Mouse (Mus musculus) hindbrain, embryonic 11.5 days (tissue): ENCODE measurements around the gene Arhgef28. TPM values are rescaled to one million over a fixed set of nuclear protein-coding genes. Genes with fewer than 3 reads are reported as not detected.

ENCODE experiments used
- ATAC-seq: fragments of 200-750 bp; cut with Nextera tagmentation; 2 replicates; pipeline ENCODE4 v1.8.0; 2017; ENCODE audit warnings: mild to moderate bottlenecking, moderate TSS enrichment, moderate library complexity; ENCODE audit not compliant: low FRiP score
- DNase-seq: peaks from one replicate; pipeline ENCODE4 v3.0.0-alpha.2; 2015; ENCODE audit warnings: low spot score
- H3K27ac ChIP-seq: fragments of 300-500 bp; sonication (generic); 2 replicates; pipeline ENCODE4 v1.5.1; 2014; ENCODE audit warnings: mild to moderate bottlenecking, low read depth, low read length
- H3K27me3 ChIP-seq: fragments of 300-500 bp; sonication (generic); 2 replicates; pipeline ENCODE4 v1.6.1; 2014; ENCODE audit warnings: mild to moderate bottlenecking, low read length, moderate library complexity, mixed read lengths; ENCODE audit not compliant: control insufficient read depth, insufficient read depth
- H3K36me3 ChIP-seq: fragments of 300-500 bp; sonication (generic); 2 replicates; pipeline ENCODE4 v1.6.1; 2014; ENCODE audit warnings: mild to moderate bottlenecking, low read length, moderate library complexity, mixed read lengths; ENCODE audit not compliant: control insufficient read depth, insufficient read depth
- H3K4me1 ChIP-seq: fragments of 300-500 bp; sonication (generic); replicated peaks from 2 replicates; pipeline ENCODE4 v1.6.1; 2014; ENCODE audit warnings: low read length, mixed read lengths; ENCODE audit not compliant: control insufficient read depth, insufficient read depth
- H3K4me2 ChIP-seq: fragments of 300-500 bp; sonication (generic); replicated peaks from 2 replicates; pipeline ENCODE4 v1.6.1; 2014; ENCODE audit warnings: mild to moderate bottlenecking, low read depth, low read length
- H3K4me3 ChIP-seq: fragments of 300-500 bp; sonication (generic); 2 replicates; pipeline ENCODE4 v1.5.1; 2014; ENCODE audit warnings: low read depth, low read length
- H3K9ac ChIP-seq: fragments of 300-500 bp; sonication (generic); 2 replicates; pipeline ENCODE4 v1.6.1; 2014; ENCODE audit warnings: low read depth, low read length
- H3K9me3 ChIP-seq: fragments of 300-500 bp; sonication (generic); 2 replicates; pipeline ENCODE4 v1.6.1; 2016; ENCODE audit warnings: low read length; ENCODE audit not compliant: control insufficient read depth
- WGBS: fragments of 180-500 bp; shearing (Covaris S2); extraction: QIAGEN DNeasy Blood & Tissue Kit; methylation state at CpG from one replicate; pipeline ENCODE4 v1.1.7; 2014; 5-methylcytosine and 5-hydroxymethylcytosine counted together
- polyA plus RNA-seq: library from polyadenylated mRNA; unstranded; fragments of >200 nt; fragmentation: Nextera tagmentation; extraction: Ambion mirVana; gene quantifications from 2 replicates; pipeline ENCODE4 v1.2.1, GENCODE M21; 2014

Gene Arhgef28
- polyA plus RNA-seq, 1 experiment from 2014 or later: 11.8 TPM

DNA sequence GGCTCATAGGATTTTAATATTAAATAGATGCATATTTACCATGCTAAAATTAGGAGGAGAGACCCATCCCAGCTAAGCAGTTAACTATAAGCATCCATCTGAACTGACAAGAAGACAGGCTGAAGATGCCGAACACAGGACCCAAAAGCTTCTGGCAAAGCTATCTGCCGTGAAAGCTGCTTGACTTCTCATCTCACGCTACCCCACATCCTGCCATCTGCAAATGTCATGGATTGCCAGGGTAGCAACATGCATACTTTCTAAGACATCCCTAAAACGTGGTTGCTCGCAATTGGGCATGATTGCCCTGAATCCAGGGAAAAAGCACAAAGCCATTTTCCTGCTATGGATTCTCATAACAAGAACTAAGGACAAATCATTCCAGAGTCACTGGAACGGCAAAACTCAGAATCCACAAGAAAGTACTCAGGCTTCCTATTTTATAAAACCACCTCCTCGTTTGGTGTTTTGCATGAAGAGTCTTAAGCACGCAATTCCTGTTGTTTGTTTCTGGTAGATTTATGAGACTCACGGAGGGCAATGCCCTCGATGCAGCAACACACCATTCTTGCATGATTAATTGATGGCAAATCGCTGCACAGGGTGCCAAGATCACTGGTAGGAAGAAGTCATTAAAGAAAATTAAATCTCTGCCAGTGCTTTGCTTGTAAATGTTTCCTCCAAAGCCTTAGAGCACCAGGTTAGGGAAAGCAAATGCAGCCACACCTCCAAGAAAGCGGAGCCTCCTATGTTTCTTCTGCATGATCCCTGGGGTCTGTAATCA is 287.9 kb downstream of the Arhgef28 start:
- no peaks in the 10 kb centered on the region for H3K27me3 ChIP-seq
- ATAC-seq: no peak
- no peak overlapping the region for H3K9ac ChIP-seq
- DNase-seq: no peak
- WGBS: 87% methylated on average over 12 of the region's 12 CpGs
- H3K9me3 ChIP-seq: no peaks in the 10 kb centered on the region
- no peak overlapping the region for H3K4me2 ChIP-seq
- H3K27ac ChIP-seq: no peak overlapping the region
- H3K4me1 ChIP-seq: no peaks in the 10 kb centered on the region
- H3K4me3 ChIP-seq: no peak overlapping the region
- no peaks in the 10 kb centered on the region for H3K36me3 ChIP-seq

DNA sequence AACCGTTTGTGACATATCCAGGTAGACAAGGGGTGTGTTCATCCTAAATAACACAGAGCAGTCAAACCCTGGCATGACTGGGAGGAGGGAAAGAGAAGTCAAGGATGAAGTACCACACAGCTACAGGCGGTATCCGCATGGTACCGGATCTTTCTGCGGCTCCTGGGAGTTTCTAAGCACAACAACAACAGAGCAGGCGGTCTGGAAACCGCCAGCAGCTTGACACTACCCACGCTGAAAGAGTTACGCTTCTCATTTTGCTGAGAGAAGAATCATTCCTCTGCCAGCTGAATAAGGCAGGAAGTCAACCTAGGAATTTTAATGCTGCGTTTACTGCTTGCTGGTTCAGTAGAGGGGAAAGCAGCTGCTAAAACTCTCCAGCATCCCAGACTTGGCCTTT is 295.2 kb downstream of the Arhgef28 start:
- H3K9me3 ChIP-seq: no peaks in the 10 kb centered on the region
- H3K4me1 ChIP-seq: no peaks in the 10 kb centered on the region; the same call in 1 of the 2 replicates
- H3K9ac ChIP-seq: no peak overlapping the region
- 20% methylated on average over 10 of the region's 10 CpGs for WGBS
- ATAC-seq: no peak
- no peak for DNase-seq
- no peaks in the 10 kb centered on the region for H3K36me3 ChIP-seq
- no peak overlapping the region for H3K27ac ChIP-seq
- no peak overlapping the region for H3K4me2 ChIP-seq
- no peak overlapping the region for H3K4me3 ChIP-seq
- H3K27me3 ChIP-seq: no peaks in the 10 kb centered on the region

DNA sequence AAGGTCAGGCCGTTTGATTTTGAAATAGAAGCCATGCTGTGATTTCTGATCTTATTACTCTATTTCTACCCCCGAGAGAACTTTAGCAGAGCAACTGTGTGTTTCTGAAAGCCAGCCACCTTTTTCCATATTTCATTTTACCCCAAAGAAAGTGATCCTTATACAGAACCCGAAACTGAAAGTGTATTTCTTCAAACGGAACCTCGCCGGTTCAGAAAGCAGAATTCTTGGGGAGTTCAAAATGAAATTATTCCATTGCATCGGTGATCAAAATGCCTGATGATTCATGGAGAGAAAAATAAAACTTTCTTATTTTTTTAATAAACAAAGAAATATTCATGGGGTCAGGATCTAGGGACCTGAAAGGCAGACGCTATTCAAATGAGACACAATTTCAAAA is 303.4 kb downstream of the Arhgef28 start:
- WGBS: 86% methylated on average over 8 of the region's 8 CpGs
- H3K27ac ChIP-seq: no peak overlapping the region

DNA sequence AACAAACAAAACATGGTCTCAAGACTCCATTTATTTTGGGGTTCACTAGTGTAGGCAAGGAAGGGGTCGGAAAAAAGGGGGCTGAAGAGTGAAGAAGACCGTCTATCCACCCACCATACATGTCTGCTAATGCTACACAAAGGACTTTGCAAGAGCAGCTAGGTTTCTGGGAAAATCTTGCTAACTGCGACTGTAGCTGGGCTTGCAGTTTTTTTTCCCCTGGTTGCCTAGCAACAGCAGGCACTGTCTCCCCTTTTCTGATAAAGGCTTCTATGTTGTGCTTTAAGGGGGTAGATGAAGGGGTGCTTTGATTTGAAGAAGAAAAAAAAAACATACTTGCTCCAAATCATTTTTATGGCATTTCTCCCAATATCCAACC is 305.9 kb downstream of the Arhgef28 start:
- Histone ChIP-seq H3K4me1 (0 out of 2 replicates have a peak, but pooled peaks cover 2% of the 10 kb centered on the region), H3K27me3 (no peaks in the 10 kb centered on the region), H3K36me3 (no peaks in the 10 kb centered on the region), H3K9me3 (no peaks in the 10 kb centered on the region), H3K9ac (no peak overlapping the region), H3K4me2 (no peak overlapping the region), H3K4me3 (no peak overlapping the region), H3K27ac (no peak overlapping the region)
- 49% methylated on average over 3 of the region's 3 CpGs for WGBS
- ATAC-seq (no peak), DNase-seq (peak; percentile 48)

More for the DNA sequence above, 303.4 kb downstream of the Arhgef28 start:
- no peak for ATAC-seq
- H3K4me2 ChIP-seq: no peak overlapping the region
- H3K4me3 ChIP-seq: no peak overlapping the region
- H3K36me3 ChIP-seq: no peaks in the 10 kb centered on the region
- H3K4me1 ChIP-seq: 0 out of 2 replicates have a peak, but pooled peaks cover 2% of the 10 kb centered on the region
- H3K9me3 ChIP-seq: no peaks in the 10 kb centered on the region
- no peak overlapping the region for H3K9ac ChIP-seq
- H3K27me3 ChIP-seq: no peaks in the 10 kb centered on the region
- no peak for DNase-seq

DNA sequence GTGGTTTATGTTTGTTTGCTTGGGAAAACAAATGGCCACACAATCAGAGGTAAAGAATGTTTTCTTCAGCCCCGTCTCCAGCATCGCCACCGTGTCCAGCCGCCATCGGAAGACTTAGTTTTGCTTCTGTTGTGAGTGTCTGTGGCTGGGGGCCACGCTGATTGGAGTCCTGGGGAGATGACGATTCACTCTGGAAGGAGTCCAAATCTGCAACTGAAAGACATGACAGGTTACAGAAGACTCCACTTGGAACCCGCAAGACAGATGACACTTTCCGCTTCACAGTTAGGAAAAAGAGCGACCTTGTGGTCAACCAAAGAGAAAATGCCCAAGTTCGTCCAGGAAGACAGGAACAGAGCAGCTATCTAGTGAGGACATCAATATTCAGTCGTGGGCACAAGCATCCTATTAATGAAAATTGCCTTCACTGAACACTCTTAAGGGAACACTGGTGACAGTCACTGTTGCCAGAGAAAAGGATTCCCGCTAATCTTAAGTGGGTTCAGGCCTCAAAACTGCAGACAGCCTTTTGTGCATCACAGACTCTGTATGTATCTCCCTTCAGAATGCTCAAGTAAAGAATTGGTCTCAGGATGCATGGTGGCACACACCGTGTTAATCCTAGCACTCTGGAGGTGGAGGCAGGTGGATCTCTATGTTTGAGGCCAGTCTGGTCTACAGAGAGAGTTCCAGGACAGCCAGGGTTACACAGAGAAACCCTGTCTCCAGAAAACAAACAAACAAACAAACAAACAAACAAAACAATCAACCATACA is 306.4 kb downstream of the Arhgef28 start:
- WGBS: 73% methylated on average over 14 of the region's 14 CpGs
- no peak overlapping the region for H3K9ac ChIP-seq
- H3K4me2 ChIP-seq: no peak overlapping the region
- H3K4me1 ChIP-seq: 0 out of 2 replicates have a peak, but pooled peaks cover 2% of the 10 kb centered on the region
- H3K27me3 ChIP-seq: no peaks in the 10 kb centered on the region
- no peaks in the 10 kb centered on the region for H3K36me3 ChIP-seq
- DNase-seq: no peak
- no peak overlapping the region for H3K27ac ChIP-seq
- ATAC-seq: no peak
- no peaks in the 10 kb centered on the region for H3K9me3 ChIP-seq
- H3K4me3 ChIP-seq: no peak overlapping the region

DNA sequence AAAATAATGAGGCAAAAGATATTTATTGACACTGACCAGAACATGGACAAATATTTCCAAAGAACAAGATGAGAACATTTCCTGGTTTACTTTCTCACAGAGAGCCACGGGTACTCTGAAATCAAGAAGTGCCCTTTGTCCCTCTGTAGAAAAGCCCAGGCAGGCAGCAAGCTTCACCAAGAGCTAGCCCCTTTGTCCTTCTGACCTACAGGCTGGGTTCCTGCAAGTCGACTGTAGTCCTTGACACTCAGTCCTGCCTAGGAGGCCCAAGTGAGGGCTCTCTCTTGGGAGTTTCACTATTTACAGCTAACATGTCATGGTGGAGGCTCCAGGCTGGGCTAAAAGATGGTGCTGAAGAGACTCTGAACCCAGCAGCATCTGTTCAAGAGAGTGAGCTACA is 307.6 kb downstream of the Arhgef28 start:
- Histone ChIP-seq H3K9me3 (no peaks in the 10 kb centered on the region), H3K4me1 (0 out of 2 replicates have a peak, but pooled peaks cover 2% of the 10 kb centered on the region), H3K36me3 (no peaks in the 10 kb centered on the region), H3K4me2 (no peak overlapping the region), H3K4me3 (no peak overlapping the region), H3K9ac (no peak overlapping the region), H3K27ac (no peak overlapping the region), H3K27me3 (no peaks in the 10 kb centered on the region)
- 46% methylated on average over 2 of the region's 2 CpGs for WGBS
- ATAC-seq (no peak), DNase-seq (no peak)

DNA sequence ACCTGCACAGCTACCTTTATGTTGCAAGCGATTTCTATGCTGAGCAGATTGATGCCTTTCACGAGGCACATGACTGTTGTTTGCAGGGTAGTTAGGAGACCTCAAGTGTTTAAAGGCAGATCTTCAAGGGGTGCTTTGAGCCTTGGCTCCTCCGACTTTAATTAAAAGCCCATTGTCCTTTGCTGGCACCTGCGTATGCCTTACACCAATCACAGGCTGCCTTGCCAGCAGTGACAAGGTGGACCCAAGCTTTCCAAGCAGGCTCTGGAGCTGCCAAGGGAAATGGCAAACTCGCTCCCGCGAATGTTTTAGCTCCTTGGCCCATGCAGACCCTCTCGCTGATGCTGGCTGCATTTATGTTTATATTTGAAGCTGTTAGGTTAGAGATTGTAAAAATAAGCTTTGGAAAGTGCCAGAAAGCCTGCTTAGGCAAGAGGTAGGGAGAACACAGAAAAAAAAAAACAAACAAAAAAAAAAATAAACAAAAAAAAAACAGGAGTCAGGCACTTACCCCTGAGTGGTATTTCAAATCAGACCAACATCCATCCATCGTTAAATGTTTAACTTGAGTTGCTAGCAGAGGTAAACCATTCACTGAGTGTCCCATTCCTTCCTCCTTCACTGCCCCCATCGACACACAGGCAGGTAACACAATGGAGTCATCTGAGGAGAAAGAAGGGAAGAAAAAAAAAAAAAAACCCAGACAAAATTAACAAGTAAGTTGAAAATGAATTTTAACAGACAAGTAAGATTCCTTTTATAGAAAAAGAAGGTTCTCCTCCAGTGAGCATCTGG is 313.0 kb downstream of the Arhgef28 start:
- no peak overlapping the region for H3K9ac ChIP-seq
- DNase-seq (peak; percentile 19), ATAC-seq (no peak)
- H3K27me3 ChIP-seq: no peaks in the 10 kb centered on the region
- H3K27ac ChIP-seq: no peak overlapping the region
- WGBS: 44% methylated on average over 10 of the region's 10 CpGs
- H3K4me2 ChIP-seq: no peak overlapping the region
- H3K4me3 ChIP-seq: no peak overlapping the region
- H3K36me3 ChIP-seq: no peaks in the 10 kb centered on the region
- H3K4me1 ChIP-seq: no peaks in the 10 kb centered on the region
- no peaks in the 10 kb centered on the region for H3K9me3 ChIP-seq

DNA sequence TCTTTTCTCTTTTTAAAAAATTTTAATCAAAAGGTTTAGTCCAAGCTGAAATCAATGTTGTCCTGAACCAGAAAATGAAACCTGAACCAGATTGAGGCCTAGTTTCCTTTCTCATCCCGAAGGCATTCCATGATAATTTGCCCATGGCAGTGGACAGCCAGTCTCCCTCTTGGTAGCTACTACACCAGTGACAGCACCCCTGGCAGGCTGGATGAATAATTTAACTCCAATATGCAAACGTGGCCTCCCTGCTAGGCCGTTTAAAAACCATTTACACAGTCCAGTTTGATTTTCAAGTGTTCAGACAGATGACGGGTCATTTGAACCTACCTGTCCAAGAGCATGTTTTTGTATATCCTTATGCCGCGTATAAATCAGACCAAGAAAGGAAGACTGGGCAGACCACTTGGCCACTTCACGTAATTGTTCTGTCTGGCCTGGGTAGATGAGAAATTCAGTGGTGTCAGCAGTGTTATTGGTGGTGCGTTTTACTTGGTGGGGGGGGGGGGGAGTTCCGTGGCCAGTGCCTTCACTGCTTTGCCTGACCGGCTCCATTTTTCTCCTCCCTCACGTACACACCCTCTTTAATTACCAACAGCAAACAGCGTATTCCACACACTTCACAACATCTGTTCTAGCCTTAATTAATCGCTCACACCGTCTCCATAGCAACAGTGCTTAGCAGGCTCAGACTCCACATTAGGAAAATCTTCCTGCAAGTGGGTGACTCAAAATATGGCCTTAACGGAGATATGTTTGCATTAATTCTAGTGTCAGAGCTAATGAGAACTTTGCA is 314.0 kb downstream of the Arhgef28 start:
- no peaks in the 10 kb centered on the region for H3K4me1 ChIP-seq
- H3K27ac ChIP-seq: peak overlapping the region; percentile 39; the same call in 1 of the 2 replicates

More for the DNA sequence above, 314.0 kb downstream of the Arhgef28 start:
- Histone ChIP-seq H3K27me3 (no peaks in the 10 kb centered on the region), H3K36me3 (no peaks in the 10 kb centered on the region), H3K4me3 (no peak overlapping the region), H3K9ac (no peak overlapping the region), H3K4me2 (no peak overlapping the region; the same call in 1 of the 2 replicates), H3K9me3 (no peaks in the 10 kb centered on the region)
- ATAC-seq: peak; percentile 70
- WGBS: 46% methylated on average over 15 of the region's 15 CpGs
- peak; percentile 53 for DNase-seq
